Mouse (Mus musculus): ENCODE measurements around the gene Ap5s1.

Ap5s1 gene

DNA sequence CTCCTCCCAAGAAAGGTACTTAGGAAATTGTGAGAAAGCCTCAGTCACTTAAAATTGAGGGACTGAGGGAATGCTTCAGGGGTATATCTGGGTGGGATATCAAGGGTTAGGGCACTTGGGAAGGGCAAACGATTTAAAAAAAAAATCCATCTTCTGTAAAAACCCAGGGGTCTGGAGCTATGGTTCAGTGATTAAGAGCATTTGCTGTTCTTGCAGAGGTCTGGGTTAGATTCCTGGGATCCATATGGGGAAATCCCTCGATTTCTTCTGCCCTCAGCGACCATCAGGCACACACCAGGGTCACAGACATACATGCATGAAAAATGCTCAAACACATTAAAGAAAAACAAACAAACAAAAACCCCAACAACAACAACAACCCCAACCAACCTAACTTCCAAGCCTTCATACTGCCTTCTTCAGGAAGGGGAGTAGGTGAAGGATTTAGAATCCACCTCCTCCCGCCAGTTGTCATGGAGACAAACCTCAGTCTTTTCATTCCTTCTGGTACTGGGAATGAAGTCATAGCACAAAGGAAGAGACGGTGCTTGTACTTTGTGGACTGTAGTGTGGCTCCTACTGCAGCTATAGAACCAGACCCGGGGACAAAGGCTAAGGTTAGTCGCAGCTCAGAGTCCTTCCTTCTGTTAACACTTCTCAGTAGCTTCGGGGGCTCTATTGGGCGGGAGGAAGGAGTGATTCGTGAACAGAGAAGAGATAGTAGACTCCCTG, 54.8 kb downstream of the Ap5s1 start:
- no peak for DNase-seq (ENCODE audit: inconsistent age in 2 of 2, low spot score in 1 of 2)

GRCm38 (mm10) chr2:131262213-131262672, 55.4 kb downstream of the Ap5s1 start, which contains the start of gene Pank2:
Pank2 (plus strand) TSS chr2:131262495.
- DNase-seq (ENCODE audit: inconsistent age in 2 of 2, low spot score in 1 of 2), result peak; percentile 98 to 99
